Mouse (Mus musculus) kidney, adult 2 months (tissue): ENCODE data around the gene Nek7.

Experiments
- CTCF ChIP-seq: fragments of 200-500 bp; conservative IDR thresholded peaks from 2 replicates; pipeline ENCODE4 v1.5.1; 2011; ENCODE audit warnings: low read depth, mild to moderate bottlenecking, control low read depth, low read length, moderate library complexity, mixed read lengths; ENCODE audit not compliant: insufficient read depth, insufficient read length
- POLR2A ChIP-seq: fragments of 200-500 bp; IDR thresholded peaks from one replicate; pipeline ENCODE4 v1.6.1; 2011; ENCODE audit warnings: low read depth, low read length, control low read depth

- TF ChIP-seq POLR2A: no peak
- TF ChIP-seq CTCF: no peak
Measured at GRCm38 (mm10) chr1:138542170-138542515, 77.8 kb downstream of the Nek7 start.
